Mouse (Mus musculus): Measurements from ENCODE around the gene Brd4. TPM values are rescaled to one million over a fixed set of nuclear protein-coding genes. Genes with fewer than 3 reads are reported as not detected.

Brd4 gene
- polyA plus RNA-seq, 1 experiment from 2014 or later, result 54.7 TPM

DNA sequence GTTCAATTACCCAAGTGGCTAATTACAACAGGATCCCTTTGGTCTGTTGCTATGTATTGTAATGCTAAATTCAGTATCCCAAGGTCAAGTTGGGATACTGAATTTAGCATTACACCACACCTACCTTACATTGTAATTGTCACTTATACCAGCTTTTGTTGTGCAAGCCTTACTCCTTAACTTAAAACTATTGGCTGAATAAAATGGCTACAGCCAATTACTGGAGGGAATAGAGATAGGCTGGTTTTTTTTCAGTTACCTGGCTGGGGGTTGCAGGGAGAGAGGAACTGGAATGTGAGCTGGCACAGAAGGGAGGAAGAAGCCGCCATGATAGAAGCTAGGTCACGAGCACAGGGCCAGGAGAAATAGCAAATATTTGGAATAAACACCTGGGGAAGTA is 11.4 kb upstream of the Brd4 start:
- H3K9me3 ChIP-seq (ENCODE audit: control insufficient read depth, low read length), result no peaks in the 10 kb centered on the region
- H3K9ac ChIP-seq (ENCODE audit: low read length), result no peak overlapping the region
- no peaks in the 10 kb centered on the region for H3K36me3 ChIP-seq (ENCODE audit: control insufficient read depth, insufficient read depth, low read length)
- H3K27me3 ChIP-seq (ENCODE audit: control insufficient read depth, insufficient read depth, low read length), result no peaks in the 10 kb centered on the region
- no peak overlapping the region for H3K27ac ChIP-seq (replicated peaks in 1 of 2; ENCODE audit: control insufficient read depth in 1 of 2, insufficient read depth in 1 of 2, low read depth in 2 of 2, low read length in 2 of 2)
- H3K4me1 ChIP-seq (ENCODE audit: control insufficient read depth in 2 of 2, insufficient read depth in 2 of 2, low read length in 2 of 2), result no peaks in the 10 kb centered on the region
- H3K4me2 ChIP-seq (ENCODE audit: low read length), result no peak overlapping the region
- 76% methylated on average over 2 of the region's 2 CpGs for WGBS
- ATAC-seq (ENCODE audit: insufficient number of reproducible peaks, insufficient read depth, low FRiP score, low read depth), result no peak
- H3K4me3 ChIP-seq (ENCODE audit: control insufficient read depth in 1 of 2, insufficient read depth in 1 of 2, low read depth in 1 of 2, low read length in 2 of 2), result no peak overlapping the region

DNA sequence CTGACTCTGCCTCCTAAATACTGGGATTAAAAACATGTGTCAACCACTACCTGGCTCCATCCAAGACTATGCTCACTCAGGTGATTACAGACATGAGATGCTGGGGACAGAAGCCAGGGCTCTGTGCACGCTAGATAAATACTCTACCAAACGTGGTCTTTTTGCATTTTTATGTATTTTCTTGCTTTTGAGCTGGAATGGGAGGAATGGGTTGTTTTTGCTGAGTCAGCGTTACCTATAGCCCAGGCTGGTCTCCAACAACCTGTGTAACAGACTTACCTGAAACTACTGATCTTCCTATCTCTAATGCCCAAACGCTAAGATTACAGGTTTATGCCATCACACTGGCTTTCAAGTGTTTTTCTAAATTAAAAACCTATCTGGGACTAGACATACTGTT is 10.6 kb upstream of the Brd4 start:
- 73% methylated on average over 4 of the region's 4 CpGs for WGBS
- H3K9ac ChIP-seq (ENCODE audit: low read length), result no peak overlapping the region
- no peak overlapping the region for H3K4me2 ChIP-seq (ENCODE audit: low read length)
- H3K9me3 ChIP-seq (ENCODE audit: control insufficient read depth, low read length), result no peaks in the 10 kb centered on the region
- H3K27ac ChIP-seq (replicated peaks in 1 of 2; ENCODE audit: control insufficient read depth in 1 of 2, insufficient read depth in 1 of 2, low read depth in 2 of 2, low read length in 2 of 2), result no peak overlapping the region
- no peaks in the 10 kb centered on the region for H3K36me3 ChIP-seq (ENCODE audit: control insufficient read depth, insufficient read depth, low read length)
- ATAC-seq (ENCODE audit: insufficient number of reproducible peaks, insufficient read depth, low FRiP score, low read depth), result no peak
- no peaks in the 10 kb centered on the region for H3K27me3 ChIP-seq (ENCODE audit: control insufficient read depth, insufficient read depth, low read length)
- H3K4me3 ChIP-seq (ENCODE audit: control insufficient read depth in 1 of 2, insufficient read depth in 1 of 2, low read depth in 1 of 2, low read length in 2 of 2), result no peak overlapping the region
- no peaks in the 10 kb centered on the region for H3K4me1 ChIP-seq (ENCODE audit: control insufficient read depth in 2 of 2, insufficient read depth in 2 of 2, low read length in 2 of 2)

DNA sequence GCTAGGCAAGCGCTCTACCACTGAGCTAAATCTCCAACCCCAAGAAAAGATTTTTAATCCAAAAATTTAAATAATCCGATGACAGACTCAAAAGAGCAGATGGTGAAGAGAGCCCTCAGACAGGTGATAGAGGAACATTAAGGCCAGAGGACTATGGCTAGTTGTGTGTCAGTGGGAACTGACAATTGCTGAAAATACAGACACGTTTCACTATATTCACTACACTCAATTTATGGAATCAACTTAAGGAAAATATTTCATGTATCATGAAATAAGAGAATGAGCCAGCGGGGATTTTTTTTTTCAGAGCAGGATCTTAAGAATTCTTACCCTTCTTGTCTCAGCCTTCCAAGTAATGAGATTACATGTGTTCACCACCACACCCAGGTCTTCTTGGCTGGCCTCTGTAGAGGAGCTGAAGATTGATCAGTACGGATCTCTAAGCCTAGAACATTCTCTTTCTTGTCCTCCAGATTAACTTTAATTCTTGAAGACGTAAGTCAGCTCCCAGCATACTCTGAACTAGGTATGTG is 682 bp upstream of the Brd4 start:
- Histone ChIP-seq H3K9ac (ENCODE audit: low read length) (peak overlapping the region; percentile 98), H3K27ac (replicated peaks in 1 of 2; ENCODE audit: control insufficient read depth in 1 of 2, insufficient read depth in 1 of 2, low read depth in 2 of 2, low read length in 2 of 2) (peak overlapping the region in 1 of 2 experiments; percentile 99; a peak in 3 of 4 replicates), H3K9me3 (ENCODE audit: control insufficient read depth, low read length) (no peaks in the 10 kb centered on the region), H3K27me3 (ENCODE audit: control insufficient read depth, insufficient read depth, low read length) (no peaks in the 10 kb centered on the region), H3K4me2 (ENCODE audit: low read length) (peak overlapping the region; percentile 74), H3K4me1 (ENCODE audit: control insufficient read depth in 2 of 2, insufficient read depth in 2 of 2, low read length in 2 of 2) (peaks cover 0 to 18% of the 10 kb centered on the region in 2 experiments; a peak in 3 of 4 replicates), H3K36me3 (ENCODE audit: control insufficient read depth, insufficient read depth, low read length) (no peaks in the 10 kb centered on the region), H3K4me3 (ENCODE audit: control insufficient read depth in 1 of 2, insufficient read depth in 1 of 2, low read depth in 1 of 2, low read length in 2 of 2) (peak overlapping the region; percentile 86 to 94)
- WGBS, result 41% methylated on average over 6 of the region's 6 CpGs
- ATAC-seq (ENCODE audit: insufficient number of reproducible peaks, insufficient read depth, low FRiP score, low read depth), result no peak

DNA sequence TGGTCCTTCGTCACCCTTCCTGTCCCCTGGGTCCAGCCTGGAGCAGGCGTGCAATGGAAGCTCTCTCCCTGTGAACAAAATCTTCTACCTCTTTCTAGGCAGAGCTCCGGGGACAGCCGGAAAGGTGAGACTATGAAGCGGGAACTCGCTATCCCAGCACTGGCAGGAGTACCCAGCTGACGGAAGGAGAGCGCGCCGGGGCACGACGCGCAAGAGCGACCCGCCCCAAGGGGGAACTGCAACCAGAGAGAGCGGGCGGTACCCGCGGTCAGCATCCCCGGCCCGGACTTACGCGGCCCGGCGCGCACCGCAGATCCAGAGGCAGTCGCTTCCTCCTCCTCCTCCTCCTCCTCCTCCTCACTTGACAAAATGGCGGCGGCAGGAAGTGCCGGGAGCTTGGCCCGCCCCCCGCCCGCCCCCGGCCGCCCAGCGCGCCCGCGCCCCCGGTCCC is 726 bp downstream of the Brd4 start:
- H3K4me2 ChIP-seq (ENCODE audit: low read length), result peak overlapping the region; percentile 74
- H3K9me3 ChIP-seq (ENCODE audit: control insufficient read depth, low read length), result no peaks in the 10 kb centered on the region
- H3K4me1 ChIP-seq (ENCODE audit: control insufficient read depth in 2 of 2, insufficient read depth in 2 of 2, low read length in 2 of 2), result peaks cover 0 to 18% of the 10 kb centered on the region in 2 experiments; a peak in 3 of 4 replicates
- under 1% methylated on average over 22 of the region's 41 CpGs for WGBS
- H3K36me3 ChIP-seq (ENCODE audit: control insufficient read depth, insufficient read depth, low read length), result no peaks in the 10 kb centered on the region
- no peaks in the 10 kb centered on the region for H3K27me3 ChIP-seq (ENCODE audit: control insufficient read depth, insufficient read depth, low read length)
- peak; percentile 57 for ATAC-seq (ENCODE audit: insufficient number of reproducible peaks, insufficient read depth, low FRiP score, low read depth)
- H3K27ac ChIP-seq (replicated peaks in 1 of 2; ENCODE audit: control insufficient read depth in 1 of 2, insufficient read depth in 1 of 2, low read depth in 2 of 2, low read length in 2 of 2), result peak overlapping the region; percentile 91 to 99
- peak overlapping the region; percentile 86 to 94 for H3K4me3 ChIP-seq (ENCODE audit: control insufficient read depth in 1 of 2, insufficient read depth in 1 of 2, low read depth in 1 of 2, low read length in 2 of 2)
- peak overlapping the region; percentile 98 for H3K9ac ChIP-seq (ENCODE audit: low read length)

DNA sequence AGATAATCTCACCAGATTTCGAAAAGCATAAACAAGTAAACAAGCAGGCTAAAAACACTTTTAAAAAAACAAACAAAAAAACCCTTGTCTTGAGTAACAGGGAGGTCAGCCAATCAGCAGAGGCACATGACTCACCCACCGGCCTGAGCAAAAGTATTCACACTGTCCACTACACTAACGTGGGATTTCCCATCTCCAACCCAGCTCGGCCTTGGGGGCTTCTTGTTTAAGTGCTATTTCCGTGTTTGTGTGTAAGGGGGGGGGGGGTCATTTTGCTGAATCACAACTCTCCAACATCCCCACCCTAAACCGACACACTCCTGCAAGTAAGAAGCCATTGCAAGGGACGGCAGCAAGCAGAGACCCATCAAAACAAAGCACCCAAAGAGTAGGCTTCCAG is 1.2 kb downstream of the Brd4 start:
- no peaks in the 10 kb centered on the region for H3K9me3 ChIP-seq (ENCODE audit: control insufficient read depth, low read length)
- H3K27ac ChIP-seq (replicated peaks in 1 of 2; ENCODE audit: control insufficient read depth in 1 of 2, insufficient read depth in 1 of 2, low read depth in 2 of 2, low read length in 2 of 2), result peak overlapping the region; percentile 81 to 99
- H3K4me2 ChIP-seq (ENCODE audit: low read length), result peak overlapping the region; percentile 74
- ATAC-seq (ENCODE audit: insufficient number of reproducible peaks, insufficient read depth, low FRiP score, low read depth), result 0 out of 2 replicates have a peak, but pooled peaks have one; percentile 19
- peaks cover 0 to 18% of the 10 kb centered on the region in 2 experiments; a peak in 3 of 4 replicates for H3K4me1 ChIP-seq (ENCODE audit: control insufficient read depth in 2 of 2, insufficient read depth in 2 of 2, low read length in 2 of 2)
- peak overlapping the region; percentile 98 for H3K9ac ChIP-seq (ENCODE audit: low read length)
- H3K36me3 ChIP-seq (ENCODE audit: control insufficient read depth, insufficient read depth, low read length), result no peaks in the 10 kb centered on the region
- H3K27me3 ChIP-seq (ENCODE audit: control insufficient read depth, insufficient read depth, low read length), result no peaks in the 10 kb centered on the region
- peak overlapping the region; percentile 86 to 94 for H3K4me3 ChIP-seq (ENCODE audit: control insufficient read depth in 1 of 2, insufficient read depth in 1 of 2, low read depth in 1 of 2, low read length in 2 of 2)
- 6% methylated on average over 7 of the region's 7 CpGs for WGBS

DNA sequence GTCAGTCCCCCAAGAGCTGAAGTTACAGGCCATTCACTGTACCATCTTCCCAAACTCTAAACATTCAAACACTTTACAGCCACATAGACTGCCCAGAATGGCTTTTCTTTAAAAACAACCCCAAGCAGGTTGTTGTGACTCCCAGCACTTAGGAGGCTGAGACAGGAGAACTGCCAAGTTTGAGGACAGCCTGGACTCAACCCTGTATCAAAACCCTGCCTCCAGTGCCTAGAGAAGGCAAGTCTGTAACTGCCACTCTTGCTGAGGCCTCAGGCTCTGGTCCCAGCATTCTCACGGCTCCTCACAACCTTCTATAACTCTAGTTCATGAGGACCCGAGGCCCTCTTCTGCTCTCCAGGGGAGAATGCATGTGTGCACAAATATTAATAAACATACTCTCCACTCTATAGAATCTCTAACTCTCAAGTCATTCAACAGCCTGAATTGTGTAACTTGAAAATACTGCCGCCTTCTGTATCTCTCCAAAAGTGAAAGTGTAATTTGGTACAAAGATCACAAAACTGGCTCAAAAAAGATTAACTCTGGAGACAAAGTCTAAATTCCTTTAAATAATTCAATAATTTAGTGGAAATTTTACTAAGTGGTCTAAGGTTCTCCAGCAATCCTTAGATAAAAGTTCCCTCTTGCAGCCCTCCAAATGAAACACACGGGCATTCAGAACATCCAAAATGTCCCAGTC is 2.8 kb downstream of the Brd4 start:
- no peaks in the 10 kb centered on the region for H3K36me3 ChIP-seq (ENCODE audit: control insufficient read depth, insufficient read depth, low read length)
- no peak for ATAC-seq (ENCODE audit: insufficient number of reproducible peaks, insufficient read depth, low FRiP score, low read depth)
- 0 out of 2 replicates have a peak overlapping the region, but pooled peaks have one; percentile 11 for H3K4me2 ChIP-seq (ENCODE audit: low read length)
- 69% methylated on average over 4 of the region's 4 CpGs for WGBS
- H3K27ac ChIP-seq (replicated peaks in 1 of 2; ENCODE audit: control insufficient read depth in 1 of 2, insufficient read depth in 1 of 2, low read depth in 2 of 2, low read length in 2 of 2), result no peak overlapping the region
- no peaks in the 10 kb centered on the region for H3K27me3 ChIP-seq (ENCODE audit: control insufficient read depth, insufficient read depth, low read length)
- H3K4me3 ChIP-seq (ENCODE audit: control insufficient read depth in 1 of 2, insufficient read depth in 1 of 2, low read depth in 1 of 2, low read length in 2 of 2), result no peak overlapping the region
- peaks cover 0 to 18% of the 10 kb centered on the region in 2 experiments; a peak in 3 of 4 replicates for H3K4me1 ChIP-seq (ENCODE audit: control insufficient read depth in 2 of 2, insufficient read depth in 2 of 2, low read length in 2 of 2)
- H3K9me3 ChIP-seq (ENCODE audit: control insufficient read depth, low read length), result no peaks in the 10 kb centered on the region
- H3K9ac ChIP-seq (ENCODE audit: low read length), result 0 out of 2 replicates have a peak overlapping the region, but pooled peaks have one; percentile 10

DNA sequence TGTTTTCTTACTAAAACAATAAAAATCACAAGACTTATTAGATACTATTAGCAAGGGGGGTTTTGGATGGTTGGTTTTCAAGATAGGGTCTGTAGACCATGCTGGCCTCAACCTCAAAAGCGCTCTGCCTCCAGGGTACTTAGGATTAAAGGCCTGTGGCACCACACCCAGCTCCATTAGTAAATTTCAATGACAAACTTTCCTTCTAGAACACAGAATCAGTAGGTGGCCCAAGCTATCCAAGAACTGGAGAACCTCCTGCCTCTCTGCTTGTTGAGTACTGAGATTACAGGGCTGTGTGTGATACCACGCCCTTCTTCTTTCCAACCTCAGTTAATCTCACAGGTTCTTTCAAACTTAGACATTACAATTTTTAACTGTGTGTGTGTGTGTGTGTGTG is 3.4 kb downstream of the Brd4 start:
- Histone ChIP-seq H3K9me3 (ENCODE audit: control insufficient read depth, low read length) (no peaks in the 10 kb centered on the region), H3K4me2 (ENCODE audit: low read length) (no peak overlapping the region), H3K27me3 (ENCODE audit: control insufficient read depth, insufficient read depth, low read length) (no peaks in the 10 kb centered on the region), H3K4me1 (ENCODE audit: control insufficient read depth in 2 of 2, insufficient read depth in 2 of 2, low read length in 2 of 2) (peaks cover 0 to 20% of the 10 kb centered on the region in 2 experiments; a peak in 3 of 4 replicates), H3K36me3 (ENCODE audit: control insufficient read depth, insufficient read depth, low read length) (no peaks in the 10 kb centered on the region), H3K9ac (ENCODE audit: low read length) (no peak overlapping the region), H3K27ac (replicated peaks in 1 of 2; ENCODE audit: control insufficient read depth in 1 of 2, insufficient read depth in 1 of 2, low read depth in 2 of 2, low read length in 2 of 2) (no peak overlapping the region), H3K4me3 (ENCODE audit: control insufficient read depth in 1 of 2, insufficient read depth in 1 of 2, low read depth in 1 of 2, low read length in 2 of 2) (no peak overlapping the region)
- 86% methylated on average over 2 of the region's 2 CpGs for WGBS
- ATAC-seq (ENCODE audit: insufficient number of reproducible peaks, insufficient read depth, low FRiP score, low read depth), result no peak
